Mouse (Mus musculus): ENCODE measurements around the gene Tm7sf3.

The Tm7sf3 gene

DNA sequence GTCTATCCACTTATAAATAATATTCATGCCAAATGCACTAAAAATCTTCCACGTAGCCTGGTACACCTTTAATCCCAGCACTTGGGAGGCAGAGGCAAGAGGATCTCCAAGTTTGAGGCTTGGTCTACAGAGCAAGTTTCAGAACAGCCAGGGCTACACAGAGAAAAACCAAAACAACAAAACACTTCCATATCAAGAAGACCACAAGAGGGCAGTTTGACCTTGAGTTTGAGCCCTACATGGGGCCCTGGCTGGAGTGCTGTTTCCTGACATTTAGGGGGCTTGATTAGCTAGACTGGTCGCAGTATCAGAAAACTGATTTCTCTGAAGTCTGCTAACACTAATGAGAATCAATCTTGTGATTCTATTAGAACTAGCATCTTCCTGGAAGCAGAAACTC, 18.0 kb upstream of the Tm7sf3 start:
- DNase-seq (ENCODE audit: low spot score) = no peak

DNA sequence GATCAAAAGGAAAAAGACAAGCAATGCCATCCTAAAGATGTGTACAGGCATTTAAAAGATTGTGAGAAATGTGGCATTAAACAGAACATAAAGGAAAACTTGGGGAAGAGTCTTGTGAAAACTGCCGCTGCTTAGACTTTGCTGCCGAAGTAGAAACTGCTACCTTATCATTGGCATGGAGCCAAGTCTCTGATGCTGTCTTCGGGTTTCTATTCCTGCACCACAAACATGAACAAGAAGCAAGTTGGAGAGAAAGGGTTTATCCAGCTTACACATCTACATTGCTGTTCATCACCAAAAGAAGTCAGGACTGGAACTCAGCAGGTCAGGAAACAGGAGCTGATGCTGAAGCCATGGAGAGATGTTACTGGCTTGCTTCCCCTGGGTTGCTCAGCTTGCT, 10.6 kb upstream of the Tm7sf3 start:
- no peak for DNase-seq (ENCODE audit: low spot score)

DNA sequence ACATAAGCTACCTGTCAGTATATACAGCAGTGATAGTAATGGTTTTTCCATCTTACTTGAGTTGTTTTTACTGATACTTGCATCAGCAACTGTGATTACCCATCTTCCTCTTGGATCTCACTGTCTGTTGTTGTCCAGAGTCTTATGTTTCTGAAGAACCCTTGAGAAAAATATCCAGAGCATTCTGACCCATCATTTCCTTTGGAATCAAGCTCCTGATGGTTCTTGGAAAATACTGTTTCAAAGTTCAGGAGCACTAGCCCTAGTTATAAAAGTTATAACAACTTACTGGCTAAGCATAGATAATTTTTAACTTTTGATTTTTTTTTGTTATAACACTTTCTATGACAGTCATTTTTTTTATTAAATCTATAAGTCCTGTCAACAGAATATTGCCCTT, 8.8 kb upstream of the Tm7sf3 start:
- DNase-seq (ENCODE audit: low spot score) = no peak

DNA sequence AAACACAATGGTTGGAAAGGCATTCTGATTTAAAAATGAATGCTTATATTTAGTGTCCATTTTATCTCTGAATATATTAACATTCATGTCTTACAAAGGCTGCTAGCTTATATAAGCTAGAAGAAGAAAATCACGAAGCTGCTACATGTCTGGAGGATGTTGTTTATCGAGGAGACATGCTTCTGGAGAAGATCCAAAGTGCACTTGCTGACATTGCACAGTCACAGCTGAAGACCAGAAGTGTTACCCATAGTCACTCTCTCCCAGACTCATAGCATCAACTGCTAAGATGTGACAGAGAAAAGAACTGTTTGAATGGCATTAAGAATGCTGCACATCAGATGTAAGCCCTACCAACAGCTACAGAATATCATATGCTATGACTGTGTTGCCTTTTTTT, 7.4 kb upstream of the Tm7sf3 start:
- no peak for DNase-seq (ENCODE audit: low spot score)

DNA sequence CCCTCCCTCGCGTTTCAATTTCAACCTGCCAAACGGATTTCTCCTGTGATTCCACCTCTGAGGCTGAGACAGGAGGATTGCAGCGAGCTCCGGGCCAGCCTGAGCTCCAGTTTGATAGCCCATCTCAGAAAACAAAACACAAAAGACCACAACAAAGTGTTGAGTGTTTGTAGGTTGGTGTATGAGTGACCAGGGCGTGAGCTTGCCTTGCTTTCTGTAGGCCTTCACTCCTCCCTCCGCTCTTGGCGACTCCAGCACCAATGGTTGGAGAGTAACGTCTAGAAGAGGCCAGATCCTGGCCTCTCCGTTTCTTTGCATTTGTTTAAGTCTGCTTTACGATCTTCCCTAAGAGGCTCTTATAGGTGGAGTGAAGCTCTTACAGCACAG, 553 bp upstream of the Tm7sf3 start:
- DNase-seq (ENCODE audit: low spot score) = no peak

DNA sequence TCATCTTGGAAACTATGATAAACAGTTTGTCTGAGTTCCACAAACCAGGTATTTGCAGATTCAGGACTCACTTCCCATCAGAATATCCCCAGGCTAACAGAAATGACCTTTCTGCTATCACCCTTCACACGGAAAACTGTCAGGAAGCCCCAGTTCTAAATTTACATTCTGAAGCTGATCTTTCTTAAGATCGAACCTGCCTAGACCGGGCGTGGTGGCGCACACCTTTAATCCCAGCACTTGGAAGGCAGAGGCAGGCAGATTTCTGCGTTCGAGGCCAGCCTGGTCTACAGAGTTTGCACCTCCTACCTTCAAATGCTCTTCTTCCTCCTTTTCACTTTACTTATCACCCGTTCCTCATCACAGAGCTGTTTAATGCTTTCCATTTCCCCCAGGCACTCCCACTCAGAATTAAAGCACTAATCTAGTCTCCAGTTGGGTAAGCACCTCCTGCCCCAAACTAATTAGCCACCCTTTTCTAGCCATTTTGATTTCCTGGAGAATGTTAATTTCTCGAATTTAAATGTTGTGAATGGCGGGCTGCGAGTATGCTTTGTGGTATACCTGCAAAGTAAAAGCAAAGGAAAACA, 908 bp downstream of the Tm7sf3 start:
- DNase-seq (ENCODE audit: low spot score) = no peak

DNA sequence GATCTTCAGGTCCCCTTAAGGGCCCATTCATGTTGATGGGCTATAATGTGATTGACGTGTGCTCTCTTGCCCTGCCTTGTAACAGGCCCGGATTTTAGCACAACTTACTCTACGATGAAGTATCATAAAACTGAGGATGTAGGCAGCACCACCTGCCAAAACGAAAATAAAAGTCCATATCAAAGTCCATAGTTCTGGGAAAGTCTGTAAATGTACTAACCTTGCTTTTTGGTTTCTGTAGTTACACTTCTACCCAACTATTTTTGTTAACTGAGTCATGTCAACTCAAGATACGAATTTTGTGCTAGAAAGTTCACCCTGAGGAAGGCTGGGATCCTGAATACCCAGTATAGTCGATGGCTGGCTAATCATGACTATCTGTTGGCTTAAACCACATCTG, 1.6 kb downstream of the Tm7sf3 start:
- no peak for DNase-seq (ENCODE audit: low spot score)

DNA sequence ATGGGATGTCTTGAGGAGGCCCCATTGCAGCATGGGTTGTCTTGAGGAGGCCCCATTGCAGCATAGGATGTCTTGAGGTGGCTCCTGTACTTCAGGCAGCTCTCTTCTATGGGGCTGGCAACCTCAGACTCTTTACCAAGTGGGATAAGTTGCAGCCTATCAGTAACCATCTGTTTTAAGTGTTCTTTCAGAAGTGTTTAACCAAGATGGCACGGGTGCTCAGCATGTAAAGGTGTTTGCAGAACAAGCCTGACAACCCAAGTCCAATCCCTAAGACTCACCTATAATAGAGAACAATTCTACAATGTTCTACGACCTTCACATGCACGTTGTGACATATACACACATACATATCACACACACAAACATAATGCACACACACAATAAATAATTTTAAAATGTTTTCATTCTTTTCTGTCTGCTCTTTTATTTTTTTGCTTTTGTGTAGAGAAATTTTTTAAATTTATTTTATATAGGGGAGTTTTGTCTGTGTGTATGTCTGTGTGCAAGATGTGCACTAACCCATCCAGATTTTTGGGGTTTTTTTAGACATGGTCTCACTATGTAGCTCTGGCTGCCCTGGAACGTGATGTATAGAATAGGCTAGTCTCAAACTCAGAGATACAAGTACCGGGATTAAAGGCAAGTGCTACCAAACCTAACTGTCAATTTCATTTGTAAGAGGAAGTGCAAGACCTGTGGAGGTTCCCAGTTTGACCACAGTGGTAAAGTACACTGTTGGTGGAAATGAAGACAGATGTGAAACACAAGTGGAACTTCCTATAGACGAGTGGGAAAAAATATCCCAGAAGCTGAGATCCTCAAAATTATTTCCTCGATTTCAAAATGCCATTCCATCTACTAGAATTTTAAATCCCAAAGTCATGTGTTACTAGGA, 2.3 kb downstream of the Tm7sf3 start:
- no peak for DNase-seq (ENCODE audit: low spot score)

DNA sequence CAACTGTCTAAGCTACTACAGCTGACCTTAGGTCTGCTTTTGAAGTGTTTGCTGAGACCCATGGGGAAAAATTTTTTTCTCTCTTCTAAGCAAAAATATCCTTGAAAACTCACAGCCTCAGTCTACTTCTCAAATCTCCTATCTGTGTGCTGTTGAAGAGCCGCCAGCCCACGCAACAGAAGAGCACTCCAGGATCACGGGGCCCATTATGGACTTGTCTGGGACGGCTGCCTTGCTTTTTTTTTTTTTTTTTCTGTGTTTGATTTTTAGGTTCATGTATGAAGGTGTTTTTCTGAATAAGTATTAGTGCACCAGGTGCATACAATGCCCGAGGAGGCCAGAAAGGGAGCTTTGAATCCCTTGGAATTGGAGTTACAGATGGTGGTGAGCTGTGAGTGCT, 6.1 kb downstream of the Tm7sf3 start:
- no peak for DNase-seq (ENCODE audit: low spot score)

DNA sequence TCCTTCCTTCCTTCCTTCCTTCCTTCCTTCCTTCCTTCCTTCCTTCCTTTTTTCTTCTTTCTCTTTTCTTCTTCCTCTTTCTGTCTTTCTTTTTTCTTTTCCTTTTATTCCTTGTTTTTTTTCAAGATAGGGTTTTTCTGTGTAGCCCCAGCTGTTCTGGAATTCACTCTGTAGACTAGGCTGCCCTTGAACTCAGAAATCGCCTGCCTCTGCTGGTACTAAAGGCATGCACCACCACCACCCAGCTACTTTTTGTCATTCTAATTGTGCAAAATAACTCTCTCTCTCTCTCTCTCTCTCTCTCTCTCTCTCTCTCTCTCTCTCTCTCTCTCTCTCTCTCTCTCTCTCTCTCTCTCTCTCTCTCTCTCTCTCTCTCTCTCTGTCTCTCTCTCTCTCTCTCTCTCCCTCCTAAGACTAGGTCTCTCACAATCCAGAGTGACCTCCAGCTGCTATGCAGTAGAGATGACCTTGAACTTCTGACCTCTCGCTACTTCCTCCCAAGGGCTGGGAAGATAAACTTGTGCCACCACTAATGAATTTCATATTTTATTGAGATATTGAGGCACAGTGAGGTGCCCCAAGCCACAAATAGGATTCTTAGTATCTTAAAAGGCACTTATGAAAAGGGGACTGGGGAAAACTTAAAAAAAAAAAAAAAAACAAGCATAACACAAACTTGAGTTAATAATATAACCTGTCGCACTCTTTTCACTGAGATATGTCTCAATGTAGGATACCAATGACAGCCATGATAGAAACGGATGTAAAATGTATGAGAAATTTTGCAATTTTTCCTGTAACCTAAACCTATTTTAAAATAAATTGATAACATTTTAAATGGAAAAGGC, 7.6 kb downstream of the Tm7sf3 start:
- DNase-seq (ENCODE audit: low spot score) = no peak

DNA sequence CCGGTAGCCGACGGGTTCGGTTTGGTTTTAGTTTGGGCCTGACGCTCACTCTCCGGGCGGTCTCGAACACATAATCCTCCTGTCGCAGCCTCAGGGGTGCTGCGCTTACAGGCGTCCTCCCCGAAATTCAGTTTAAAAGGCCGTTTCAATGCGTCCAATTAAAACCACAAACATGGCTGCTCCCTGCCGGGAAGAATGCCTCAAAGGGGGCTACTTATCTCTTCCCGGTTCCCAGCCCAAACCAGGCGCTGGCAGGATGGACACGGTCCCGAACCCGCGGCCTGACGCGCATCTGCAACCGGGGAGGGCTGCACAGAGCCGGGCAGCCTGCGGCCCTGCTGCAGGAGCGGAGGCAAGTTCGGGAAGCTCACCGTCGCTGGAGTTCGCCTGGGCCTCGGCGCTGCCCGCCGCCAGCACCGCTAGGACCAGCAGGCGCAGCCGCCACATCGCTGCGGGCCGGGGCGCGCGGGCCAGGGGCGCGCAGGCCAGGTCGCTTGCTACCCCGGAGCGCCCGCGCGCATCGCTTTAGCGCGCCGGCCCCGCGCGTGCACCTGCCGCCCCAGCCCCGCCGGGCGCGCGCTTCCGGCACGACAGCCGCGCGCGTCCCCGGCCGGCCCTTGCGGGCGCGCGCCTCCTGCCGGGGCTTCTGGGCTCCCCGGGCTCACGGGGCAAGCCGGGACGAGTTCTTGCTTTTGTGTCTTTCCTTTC, 8.5 kb downstream of the Tm7sf3 start:
- peak; percentile 74 for DNase-seq (ENCODE audit: low spot score)

DNA sequence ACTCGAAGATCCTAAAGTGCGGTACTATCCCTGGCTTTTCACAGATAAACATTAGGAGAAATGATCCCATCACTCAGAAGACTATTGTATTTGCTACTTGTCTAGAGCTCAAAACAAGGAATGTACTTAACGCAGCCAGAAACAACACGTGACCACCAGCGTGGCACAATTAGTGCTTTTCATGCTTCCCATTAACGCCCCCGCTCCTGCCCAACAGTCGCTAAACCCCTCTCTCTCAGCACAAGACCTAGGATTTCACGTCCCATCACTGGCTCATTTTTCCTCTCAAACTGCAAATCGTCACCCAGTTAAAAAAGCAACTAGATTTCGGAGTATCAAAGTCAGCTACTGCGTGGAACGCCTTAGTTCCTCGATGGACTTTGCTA, 9.0 kb downstream of the Tm7sf3 start:
- no peak for DNase-seq (ENCODE audit: low spot score)

DNA sequence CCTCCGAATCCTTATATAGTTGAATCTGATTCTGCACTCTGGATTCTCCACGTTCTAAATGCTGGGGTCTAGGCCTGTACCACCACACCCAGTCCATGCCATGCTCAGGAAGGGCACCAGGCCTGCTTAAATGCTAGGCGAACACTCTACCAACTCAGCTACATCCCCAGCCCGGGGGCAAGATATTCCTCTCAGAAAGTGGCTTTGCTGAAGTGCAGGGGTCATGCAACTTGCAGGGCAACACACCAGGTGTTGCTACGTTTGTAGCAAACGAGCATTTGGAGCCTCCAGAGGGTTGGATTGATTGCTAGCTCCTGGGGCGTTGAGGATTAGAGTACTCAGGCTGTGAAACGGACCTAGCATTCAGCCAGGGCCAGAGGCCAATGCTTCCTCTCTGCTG, 9.5 kb downstream of the Tm7sf3 start:
- no peak for DNase-seq (ENCODE audit: low spot score)

DNA sequence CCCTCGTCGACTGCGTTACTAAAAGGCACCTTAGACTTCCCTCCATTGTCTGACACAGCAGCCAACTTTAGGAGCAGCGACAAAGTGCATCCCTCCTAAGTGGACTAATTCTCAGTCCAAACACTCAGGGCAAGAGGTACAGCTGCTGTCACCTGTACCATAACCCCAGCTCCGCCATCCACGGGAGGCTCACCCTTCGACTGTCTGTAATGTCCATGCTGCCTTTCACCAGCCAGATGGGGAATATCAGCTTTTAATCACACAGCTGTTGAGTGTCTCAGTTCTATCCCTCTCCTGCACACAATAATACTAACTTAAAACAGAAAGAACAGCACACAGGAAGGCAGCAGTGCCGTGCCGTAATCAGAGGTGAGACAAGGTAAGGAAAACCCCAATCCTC, 10.2 kb downstream of the Tm7sf3 start:
- no peak for DNase-seq (ENCODE audit: low spot score)

DNA sequence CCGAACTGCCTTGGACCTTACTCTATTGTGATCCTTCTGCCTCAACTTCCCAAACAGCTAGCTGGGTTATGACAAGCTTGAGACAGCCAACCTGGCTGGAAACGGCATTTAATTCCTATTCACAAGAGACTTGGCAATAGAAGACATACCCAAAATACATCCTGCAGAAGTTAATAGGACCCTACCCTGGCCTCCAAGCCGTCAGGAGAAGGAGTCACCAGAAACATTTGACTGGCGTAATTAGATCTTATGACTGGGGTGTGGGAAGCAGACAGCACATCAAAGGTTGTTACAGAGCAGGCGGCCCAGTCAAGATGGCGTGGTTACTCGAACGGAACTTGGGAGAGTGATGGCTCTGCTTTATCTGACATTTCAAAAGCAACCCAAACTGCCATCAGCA, 10.8 kb downstream of the Tm7sf3 start:
- DNase-seq (ENCODE audit: low spot score) = no peak

DNA sequence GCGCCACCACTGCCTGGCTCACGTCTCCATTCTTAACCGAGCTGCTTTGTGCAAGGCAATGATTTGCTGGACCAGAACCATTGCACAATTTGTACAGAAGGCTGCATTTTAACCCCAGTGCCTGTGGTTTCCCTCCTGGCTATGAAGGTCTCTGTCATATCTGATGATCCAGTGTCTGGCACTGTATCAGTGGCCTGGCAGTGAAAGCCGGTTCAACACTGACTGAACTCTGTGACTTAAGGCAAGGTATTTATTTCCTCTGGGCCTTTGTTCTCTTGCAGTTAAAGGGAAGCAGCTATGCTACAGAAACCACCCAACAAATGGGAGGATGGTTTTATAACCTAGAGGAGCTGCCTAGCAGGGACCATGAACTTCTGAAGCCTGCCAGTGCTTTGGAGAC, 11.7 kb downstream of the Tm7sf3 start:
- DNase-seq (ENCODE audit: low spot score) = no peak

DNA sequence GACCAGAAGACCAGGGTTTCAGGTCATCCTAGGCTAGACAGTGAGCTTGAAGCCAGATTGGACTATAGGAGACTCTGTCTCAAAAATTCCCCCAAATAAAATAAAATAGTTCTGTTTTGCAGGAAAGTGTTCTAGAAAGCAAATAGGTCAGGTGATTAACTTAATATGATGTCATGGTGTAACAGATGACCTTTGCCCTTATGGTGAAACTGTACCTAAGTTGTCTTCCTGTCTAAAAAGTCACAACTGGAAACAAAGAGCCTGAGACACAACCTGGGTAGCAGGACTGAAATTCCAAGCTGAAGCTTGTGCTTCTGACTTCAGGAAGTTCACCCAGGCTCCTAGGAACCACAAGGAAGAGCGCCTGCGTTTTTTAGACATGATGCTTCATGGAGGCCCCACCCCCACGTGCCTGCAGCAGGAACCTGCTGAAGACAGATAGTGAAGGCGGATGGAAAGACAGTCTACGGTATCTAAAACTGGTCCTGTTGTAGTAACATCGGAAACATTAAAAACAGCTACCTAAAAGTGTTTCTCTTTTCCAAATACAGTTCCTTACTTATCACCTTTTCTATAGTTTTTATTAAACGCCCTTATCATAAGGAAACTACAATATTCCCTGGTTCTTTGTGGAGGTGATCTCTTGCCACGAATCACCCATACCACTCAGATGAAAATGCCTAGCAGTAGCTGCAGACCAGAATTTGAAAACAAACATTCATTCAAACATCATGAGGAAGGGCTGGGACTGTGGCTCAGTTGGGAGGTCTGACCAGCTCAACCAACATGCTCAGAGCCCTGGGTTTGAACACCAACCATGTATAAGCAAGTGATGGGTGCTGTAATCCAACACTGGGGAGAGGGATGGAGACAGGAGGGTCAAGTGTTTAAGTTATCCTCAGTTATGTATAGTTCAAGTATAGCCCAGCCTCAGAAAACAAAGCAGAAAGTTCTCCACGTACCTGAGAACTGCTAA, 12.6 kb downstream of the Tm7sf3 start:
- peak; percentile 76 for DNase-seq (ENCODE audit: low spot score)

DNA sequence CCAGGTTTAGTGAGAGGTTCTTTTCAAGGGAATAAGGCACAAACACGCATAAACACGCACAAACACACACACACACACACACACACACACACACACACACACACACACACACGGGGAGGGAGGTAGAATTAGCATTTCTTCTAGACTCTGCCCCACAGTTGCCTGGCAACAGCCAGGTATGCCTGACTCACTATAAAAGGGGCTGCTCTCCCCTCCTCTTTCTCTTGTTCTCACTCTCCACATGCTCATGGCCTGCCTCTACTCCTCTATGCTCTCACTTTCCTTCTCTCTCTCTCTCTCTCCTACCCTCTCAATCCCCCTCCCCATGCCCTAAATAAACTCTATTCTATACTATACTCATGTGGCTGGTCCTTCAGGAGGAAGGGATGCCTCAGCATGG, 14.5 kb downstream of the Tm7sf3 start:
- no peak for DNase-seq (ENCODE audit: low spot score)

DNA sequence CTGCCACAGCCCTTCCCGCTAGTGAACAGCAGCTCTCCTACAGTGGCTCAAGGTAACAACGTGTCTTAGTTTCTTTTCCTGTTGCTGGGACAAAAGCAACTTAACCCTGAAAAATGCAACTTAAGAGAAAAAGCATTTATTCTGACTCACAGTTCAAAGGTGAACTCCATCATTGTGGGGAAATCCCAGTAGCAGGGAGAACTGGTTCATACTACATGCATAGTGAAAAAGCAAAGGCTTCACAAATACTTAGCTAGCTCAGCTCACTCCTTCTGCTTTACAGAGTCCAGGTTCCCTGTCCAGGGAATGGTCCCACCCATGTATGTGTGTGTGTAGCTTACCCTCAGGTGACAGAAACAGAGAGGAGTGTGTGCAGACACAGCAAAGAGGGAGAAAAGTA, 26.0 kb downstream of the Tm7sf3 start:
- DNase-seq (ENCODE audit: low spot score) = no peak

DNA sequence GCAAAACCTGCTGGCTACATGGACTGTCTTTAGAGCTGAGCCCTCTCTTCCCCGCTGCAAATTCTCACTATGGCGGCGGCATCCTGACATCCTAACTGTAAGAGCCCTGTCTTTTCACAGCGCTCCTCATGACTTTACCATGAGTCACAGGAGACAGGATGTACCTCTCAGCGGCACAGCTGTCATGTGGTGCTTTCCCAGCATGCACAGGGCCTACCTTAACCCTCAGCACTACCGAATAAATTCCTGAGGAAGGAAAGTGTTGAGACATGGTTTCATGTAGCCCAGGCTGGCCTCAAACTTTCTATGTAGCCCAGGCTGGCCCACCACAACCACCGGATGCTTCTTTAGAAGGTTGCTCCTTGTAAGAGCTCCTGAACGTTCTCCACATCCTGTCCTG, 26.7 kb downstream of the Tm7sf3 start:
- no peak for DNase-seq (ENCODE audit: low spot score)

DNA sequence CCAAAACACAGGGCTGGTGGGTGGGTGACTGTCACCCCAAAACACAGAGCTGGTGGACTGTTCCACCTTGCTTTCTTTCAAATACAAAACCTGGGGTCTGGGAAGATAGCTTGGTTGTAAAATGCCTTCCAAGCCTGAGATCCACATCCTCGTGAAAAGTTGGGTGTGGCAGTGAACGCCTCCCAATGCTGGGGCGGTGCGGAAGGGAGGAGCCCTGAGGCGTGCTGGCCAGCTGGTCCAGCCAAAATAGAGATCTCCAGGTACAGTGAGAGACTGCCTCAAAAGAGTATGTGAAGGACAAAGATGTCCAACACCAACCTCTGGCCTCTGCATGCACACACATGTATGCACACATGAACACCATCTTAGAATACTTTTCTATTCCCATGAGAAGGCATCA, 28.1 kb downstream of the Tm7sf3 start:
- no peak for DNase-seq (ENCODE audit: low spot score)

All from c-Kit-positive CD71-positive TER-119-positive erythroid progenitor cells, embryonic 14.5 days (primary cell).